Mouse (Mus musculus) urinary bladder, postnatal 36 days (tissue): ENCODE measurements around the gene Cebpb.
"Not testable (repeated sequence)": the region's sequence is repeated elsewhere in the genome, so short reads cannot be mapped to it uniquely, and the experiment has no call there.

ENCODE experiments used
- DNase-seq, 2 experiments: peaks; one replicate each; pipeline ENCODE4 v3.0.0; 2022; ENCODE audit warnings: low spot score in 2 of 2, mixed read lengths in 1 of 2

Cebpb gene

GRCm38 (mm10) chr2:167688498-167689451 lies at the start of gene Cebpb:
TSS of gene Cebpb (plus strand) at chr2:167688915.
- DNase-seq, result peak; percentile 88 to 91

GRCm38 (mm10) chr2:167640279-167640678 lies 48.4 kb upstream of the Cebpb start:
- no peak for DNase-seq

- DNase-seq, result peak; percentile 43 to 44
Measured at GRCm38 (mm10) chr2:167641337-167641736, 47.4 kb upstream of the Cebpb start.

- DNase-seq, result no peak
Measured at GRCm38 (mm10) chr2:167642164-167642563, 46.6 kb upstream of the Cebpb start.

GRCm38 (mm10) chr2:167643356-167644052 lies 45.2 kb upstream of the Cebpb start:
- not testable (repeated sequence) for DNase-seq

- no peak for DNase-seq
Measured at GRCm38 (mm10) chr2:167646411-167646810, 42.3 kb upstream of the Cebpb start.

- DNase-seq, result no peak
Measured at GRCm38 (mm10) chr2:167649290-167650032, 39.3 kb upstream of the Cebpb start.

- DNase-seq, result no peak
Measured at GRCm38 (mm10) chr2:167651622-167652021, 37.1 kb upstream of the Cebpb start.

GRCm38 (mm10) chr2:167652694-167653093 lies 36.0 kb upstream of the Cebpb start:
- no peak for DNase-seq

GRCm38 (mm10) chr2:167654911-167655600 lies 33.7 kb upstream of the Cebpb start:
- DNase-seq, result no peak

- no peak for DNase-seq
Measured at GRCm38 (mm10) chr2:167656629-167657478, 31.9 kb upstream of the Cebpb start.

GRCm38 (mm10) chr2:167657973-167658372 lies 30.7 kb upstream of the Cebpb start:
- DNase-seq, result no peak

- no peak for DNase-seq
Measured at GRCm38 (mm10) chr2:167658712-167659111, 30.0 kb upstream of the Cebpb start.

- DNase-seq, result peak in 1 of 2 experiments; percentile 54
Measured at GRCm38 (mm10) chr2:167659177-167659846, 29.4 kb upstream of the Cebpb start.

- peak; percentile 47 to 83 for DNase-seq
Measured at GRCm38 (mm10) chr2:167659847-167660610, 28.7 kb upstream of the Cebpb start.

GRCm38 (mm10) chr2:167660611-167660971 lies 28.1 kb upstream of the Cebpb start:
- no peak for DNase-seq

GRCm38 (mm10) chr2:167661270-167662203 lies 27.2 kb upstream of the Cebpb start, which contains the start of gene Gm20431:
TSS of gene Gm20431 (minus strand) at chr2:167661496.
- DNase-seq, result peak; percentile 86 to 93

GRCm38 (mm10) chr2:167662713-167663112 lies 26.0 kb upstream of the Cebpb start:
- DNase-seq, result no peak
